Mouse (Mus musculus): Measurements from ENCODE around the gene Pmm2. TPM values are rescaled to one million over a fixed set of nuclear protein-coding genes. Genes with fewer than 3 reads are reported as not detected.
A peak's percentile ranks its signal among the peaks of the same experiment; 100 is the strongest.

The Pmm2 gene
- 10 to 100 TPM; 34.9 to 35.9 TPM for total RNA-seq (2021)
- long read RNA-seq, experiment 1, transcript Pmm2-201 (9 exons, 1,842 nt), result major isoform, 6 of 15 reads
- long read RNA-seq, experiment 1, partial matches to known transcripts, result 1 of 15 reads
- long read RNA-seq, experiment 1, other reads (novel, unspliced or antisense), result 7 of 15 reads
- long read RNA-seq, experiment 2, transcript Pmm2-201 (9 exons, 1,842 nt), result major isoform, 9 of 16 reads
- long read RNA-seq, experiment 2, partial matches to known transcripts, result 2 of 16 reads
- long read RNA-seq, experiment 2, other reads (novel, unspliced or antisense), result 5 of 16 reads

- Histone ChIP-seq H3K27ac (peak within 1 kb of the TSS; percentile 92), H3K4me3 (peak within 1 kb of the TSS; percentile 96)
- peak; percentile 79 to 90 for DNase-seq (ENCODE audit: low spot score in 2 of 2)
- peak; percentile 48 for TF ChIP-seq CTCF (conservative IDR thresholded peaks at IDR 0.05)
Measured at GRCm38 (mm10) chr16:8637217-8638051, at the start of gene Pmm2, which contains the start of gene Tmem186. Gene Pmm2 (plus strand): TSS chr16:8637674. Gene Tmem186 (minus strand): TSS chr16:8637712.

- no peak overlapping the region for H3K27ac ChIP-seq
- TF ChIP-seq CTCF (conservative IDR thresholded peaks at IDR 0.05), result no peak
- H3K4me3 ChIP-seq, result no peak overlapping the region
- peak; percentile 78 to 79 for DNase-seq (ENCODE audit: low spot score in 2 of 2)
Measured at GRCm38 (mm10) chr16:8595411-8595810, 42.1 kb upstream of the Pmm2 start.

DNA sequence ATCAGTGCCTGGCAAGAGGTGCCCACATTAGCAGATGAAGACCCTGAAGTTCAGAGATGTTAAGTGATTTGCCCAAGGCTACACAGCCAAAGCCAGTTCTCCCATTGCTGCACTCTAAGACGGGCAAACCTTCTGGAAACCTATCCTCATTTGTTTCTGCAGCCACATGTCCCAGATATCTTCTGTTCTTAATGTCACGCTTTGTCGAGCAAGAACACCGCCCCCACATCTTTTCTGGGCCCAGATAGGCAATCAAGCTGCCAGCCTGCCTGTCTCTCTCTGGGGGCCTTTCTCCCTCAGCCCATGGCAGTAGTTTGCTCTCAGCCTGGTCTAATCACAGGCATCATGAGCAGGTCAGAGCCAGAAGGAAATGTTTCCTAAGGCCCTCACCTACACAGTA, 41.1 kb upstream of the Pmm2 start:
- Histone ChIP-seq H3K27ac (no peak overlapping the region), H3K4me3 (no peak overlapping the region)
- DNase-seq (ENCODE audit: low spot score in 2 of 2), result peak in 1 of 2 experiments; percentile 44
- TF ChIP-seq CTCF (conservative IDR thresholded peaks at IDR 0.05), result no peak

DNA sequence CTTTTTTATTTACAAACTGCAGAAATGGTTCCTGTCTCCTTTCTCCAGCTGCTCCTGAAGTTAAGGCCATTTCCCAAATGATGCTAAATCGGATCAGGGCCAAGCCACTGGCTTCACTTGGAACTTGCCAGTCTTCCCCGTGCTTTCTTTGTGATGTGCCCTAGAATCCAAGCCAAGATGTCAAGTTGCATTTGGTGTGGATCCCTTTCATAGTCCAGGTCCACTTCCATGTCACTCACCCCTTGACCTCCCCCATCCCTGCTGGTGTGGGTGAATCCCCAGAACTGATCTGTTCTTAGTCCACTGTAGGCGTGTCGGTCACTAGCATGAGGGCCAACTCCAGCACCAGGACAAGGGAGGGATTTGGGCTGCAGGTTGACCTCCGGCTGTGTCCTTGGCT, 40.0 kb upstream of the Pmm2 start:
- TF ChIP-seq CTCF (conservative IDR thresholded peaks at IDR 0.05), result no peak
- Histone ChIP-seq H3K4me3 (no peak overlapping the region), H3K27ac (no peak overlapping the region)
- DNase-seq (ENCODE audit: low spot score in 2 of 2), result no peak

GRCm38 (mm10) chr16:8603789-8604188, 33.7 kb upstream of the Pmm2 start:
- DNase-seq (ENCODE audit: low spot score in 2 of 2), result no peak
- TF ChIP-seq CTCF (conservative IDR thresholded peaks at IDR 0.05), result no peak
- H3K4me3 ChIP-seq, result no peak overlapping the region

GRCm38 (mm10) chr16:8610397-8610796, 27.1 kb upstream of the Pmm2 start:
- no peak overlapping the region for H3K27ac ChIP-seq

More at GRCm38 (mm10) chr16:8603789-8604188, 33.7 kb upstream of the Pmm2 start:
- no peak overlapping the region for H3K27ac ChIP-seq

DNA sequence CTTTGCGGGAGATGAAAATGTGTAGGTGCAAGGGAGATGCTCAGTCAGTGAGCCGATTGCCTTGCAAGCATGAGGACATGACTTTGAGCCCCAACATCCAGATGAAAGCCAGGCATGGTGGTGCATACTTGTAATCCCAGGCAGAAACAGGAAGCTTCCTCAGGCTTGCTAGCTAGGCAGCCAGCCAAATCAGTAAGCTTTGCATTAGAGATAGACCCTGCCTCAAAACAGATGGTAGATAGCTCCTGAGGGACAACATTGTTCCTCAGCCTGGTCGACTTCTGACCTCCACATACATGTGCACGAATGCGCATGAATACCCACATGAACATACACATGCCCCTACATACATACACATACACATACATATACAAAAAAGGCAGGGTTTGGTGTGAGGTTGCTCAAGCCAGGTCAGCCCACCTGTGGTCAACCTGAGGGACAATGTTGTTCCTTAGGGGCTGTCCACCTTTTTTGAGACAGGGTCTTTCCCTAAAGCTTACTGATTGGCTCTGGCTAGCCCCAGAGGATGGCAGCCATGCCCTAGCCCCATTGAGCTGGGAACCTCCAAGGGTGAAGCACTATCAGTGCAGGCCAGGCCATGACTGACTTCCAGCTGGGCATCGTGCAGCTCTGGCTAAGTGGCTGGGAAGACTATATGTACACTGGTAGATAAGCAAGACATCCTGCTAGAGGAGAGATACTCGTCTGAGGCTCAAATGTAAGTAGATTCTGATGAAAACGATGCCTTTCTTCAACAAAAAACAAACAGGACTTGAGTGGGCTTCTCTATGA, 25.1 kb upstream of the Pmm2 start:
- no peak for TF ChIP-seq CTCF (conservative IDR thresholded peaks at IDR 0.05)
- DNase-seq (ENCODE audit: low spot score in 2 of 2), result no peak
- Histone ChIP-seq H3K27ac (no peak overlapping the region), H3K4me3 (no peak overlapping the region)

More at GRCm38 (mm10) chr16:8610397-8610796, 27.1 kb upstream of the Pmm2 start:
- TF ChIP-seq CTCF (conservative IDR thresholded peaks at IDR 0.05), result no peak
- H3K4me3 ChIP-seq, result no peak overlapping the region
- no peak for DNase-seq (ENCODE audit: low spot score in 2 of 2)

GRCm38 (mm10) chr16:8613039-8613438, 24.4 kb upstream of the Pmm2 start:
- H3K27ac ChIP-seq, result no peak overlapping the region
- DNase-seq (ENCODE audit: low spot score in 2 of 2), result no peak
- H3K4me3 ChIP-seq, result no peak overlapping the region
- no peak for TF ChIP-seq CTCF (conservative IDR thresholded peaks at IDR 0.05)

DNA sequence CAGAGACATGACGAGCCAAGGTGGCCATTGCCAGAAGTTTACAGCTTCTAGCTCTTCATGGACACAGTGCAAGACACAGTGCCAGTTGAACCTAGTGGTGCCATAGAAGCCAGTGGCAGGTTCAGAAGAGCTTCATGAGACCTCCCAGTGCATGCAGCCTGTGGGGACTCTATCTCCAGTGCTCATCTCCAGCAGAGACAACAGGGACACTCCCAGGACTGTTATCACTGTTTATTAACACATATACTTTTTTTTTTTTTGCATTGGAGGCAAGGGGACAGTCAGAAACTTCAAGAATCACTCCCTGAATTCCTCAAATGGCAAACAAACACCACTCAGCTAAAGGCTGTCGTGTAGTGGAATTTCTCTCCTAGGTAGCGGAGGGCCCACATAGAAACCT, 24.0 kb upstream of the Pmm2 start:
- no peak for DNase-seq (ENCODE audit: low spot score in 2 of 2)
- TF ChIP-seq CTCF (conservative IDR thresholded peaks at IDR 0.05), result no peak
- no peak overlapping the region for H3K4me3 ChIP-seq
- H3K27ac ChIP-seq, result no peak overlapping the region

GRCm38 (mm10) chr16:8619659-8620314, 17.7 kb upstream of the Pmm2 start:
- TF ChIP-seq CTCF (conservative IDR thresholded peaks at IDR 0.05), result no peak
- no peak for DNase-seq (ENCODE audit: low spot score in 2 of 2)
- no peak overlapping the region for H3K27ac ChIP-seq
- H3K4me3 ChIP-seq, result no peak overlapping the region

- DNase-seq (ENCODE audit: low spot score in 2 of 2), result no peak
- Histone ChIP-seq H3K27ac (no peak overlapping the region), H3K4me3 (no peak overlapping the region)
- TF ChIP-seq CTCF (conservative IDR thresholded peaks at IDR 0.05), result no peak
Measured at GRCm38 (mm10) chr16:8620315-8621115, 17.0 kb upstream of the Pmm2 start.

DNA sequence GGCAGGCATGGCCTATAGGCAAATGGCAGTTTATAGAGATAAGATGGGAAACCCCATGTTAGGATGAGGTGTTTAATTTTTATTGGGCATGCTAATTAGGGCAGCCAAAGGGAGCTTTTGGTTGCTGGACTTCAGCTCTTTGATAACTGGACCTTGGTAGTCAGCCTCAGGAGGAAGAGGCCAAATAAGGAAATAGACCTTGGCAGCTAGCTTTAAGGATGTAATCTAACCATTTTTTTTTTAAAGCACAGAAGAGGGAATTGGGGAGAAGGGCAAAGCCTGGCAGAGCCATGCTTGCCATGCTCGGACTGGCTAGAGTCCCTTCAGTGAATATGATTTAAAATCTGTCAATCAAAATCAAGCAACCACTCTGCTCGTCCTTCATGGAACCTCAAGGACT, 7.1 kb upstream of the Pmm2 start:
- no peak for TF ChIP-seq CTCF (conservative IDR thresholded peaks at IDR 0.05)
- DNase-seq (ENCODE audit: low spot score in 2 of 2), result no peak
- Histone ChIP-seq H3K4me3 (no peak overlapping the region), H3K27ac (no peak overlapping the region)
